Mouse (Mus musculus) myocyte (in vitro differentiated cells): Measurements from ENCODE around the gene Thegl. TPM values are rescaled to one million over a fixed set of nuclear protein-coding genes. Genes with fewer than 3 reads are reported as not detected.

Source experiments
- H3K27me3 ChIP-seq: one replicate; pipeline ENCODE4 v1.6.1; 2011; ENCODE audit not compliant: control insufficient read depth, insufficient read depth, insufficient read length
- H3K36me3 ChIP-seq: one replicate; pipeline ENCODE4 v1.6.1; 2011; ENCODE audit not compliant: control insufficient read depth, insufficient read depth
- H3K4me2 ChIP-seq: one replicate; pipeline ENCODE4 v1.6.1; 2011; ENCODE audit warnings: low read depth, control low read depth
- H3K4me3 ChIP-seq: one replicate; pipeline ENCODE4 v1.5.1; 2011; ENCODE audit warnings: mild to moderate bottlenecking, control low read depth, moderate library complexity
- H3K79me2 ChIP-seq: one replicate; pipeline ENCODE4 v1.6.1; 2011; ENCODE audit not compliant: control insufficient read depth, insufficient read depth
- H3ac ChIP-seq: one replicate; pipeline ENCODE4 v1.6.1; 2011; ENCODE audit not compliant: control insufficient read depth, insufficient read length
- CEBPB ChIP-seq: IDR thresholded peaks from 2 replicates; pipeline ENCODE4 v1.6.1; 2011; ENCODE audit warnings: mild to moderate bottlenecking, moderate library complexity; ENCODE audit not compliant: poor library complexity, insufficient read depth, severe bottlenecking
- E2F4 ChIP-seq: IDR thresholded peaks from one replicate; pipeline ENCODE4 v1.6.1; 2011; ENCODE audit warnings: mild to moderate bottlenecking, control low read depth, moderate library complexity; ENCODE audit not compliant: insufficient read depth
- MAX ChIP-seq: IDR thresholded peaks from one replicate; pipeline ENCODE4 v1.6.1; 2011; ENCODE audit warnings: low read depth, mild to moderate bottlenecking, control low read depth
- MYOD1 ChIP-seq, 3 experiments: IDR thresholded peaks; one replicate each; pipeline ENCODE4 v1.6.1; 2011; ENCODE audit warnings: control low read depth in 2 of 3, low read depth in 2 of 3, mild to moderate bottlenecking in 2 of 3, moderate library complexity in 1 of 3; ENCODE audit not compliant: insufficient read length in 2 of 3, control insufficient read depth in 1 of 3
- MYOG ChIP-seq, 3 experiments: IDR thresholded peaks; one replicate each; pipeline ENCODE4 v1.6.1; 2011; ENCODE audit warnings: control low read depth in 2 of 3, low read depth in 2 of 3, mild to moderate bottlenecking in 2 of 3; ENCODE audit not compliant: insufficient read length in 2 of 3, control insufficient read depth in 1 of 3, insufficient read depth in 1 of 3
- POLR2A ChIP-seq: IDR thresholded peaks from one replicate; pipeline ENCODE4 v1.6.1; 2011; ENCODE audit warnings: low read depth, mild to moderate bottlenecking, control low read depth, moderate library complexity; ENCODE audit not compliant: insufficient read length
- POLR2AphosphoS2 ChIP-seq: IDR thresholded peaks from one replicate; pipeline ENCODE4 v1.6.1; 2011; ENCODE audit warnings: low read depth, control low read depth; ENCODE audit not compliant: insufficient read length
- REST ChIP-seq: IDR thresholded peaks from one replicate; pipeline ENCODE4 v1.6.1; 2011; ENCODE audit warnings: mild to moderate bottlenecking, control low read depth, moderate library complexity; ENCODE audit not compliant: insufficient read depth, insufficient read length
- SRF ChIP-seq: IDR thresholded peaks from one replicate; pipeline ENCODE4 v1.6.1; 2011; ENCODE audit warnings: low read depth; ENCODE audit not compliant: control insufficient read depth, insufficient read length
- TCF12 ChIP-seq: IDR thresholded peaks from one replicate; pipeline ENCODE4 v1.6.1; 2011; ENCODE audit warnings: mild to moderate bottlenecking, control low read depth; ENCODE audit not compliant: poor library complexity, insufficient read depth, severe bottlenecking
- TCF3 ChIP-seq: IDR thresholded peaks from one replicate; pipeline ENCODE4 v1.6.1; 2011; ENCODE audit warnings: low read depth, control low read depth; ENCODE audit not compliant: insufficient read length
- USF1 ChIP-seq: IDR thresholded peaks from one replicate; pipeline ENCODE4 v1.6.1; 2011; ENCODE audit warnings: low read depth, mild to moderate bottlenecking, control low read depth, moderate library complexity
- polyA plus RNA-seq: library from polyadenylated mRNA; unstranded; fragments of >200 nt; fragmentation: generic; extraction: Trizol; gene quantifications from one replicate; pipeline ENCODE4 v1.2.1, GENCODE M21; 2012; ENCODE audit warnings: missing spikeins

Gene Thegl
- polyA plus RNA-seq, 1 experiment, result not detected

DNA sequence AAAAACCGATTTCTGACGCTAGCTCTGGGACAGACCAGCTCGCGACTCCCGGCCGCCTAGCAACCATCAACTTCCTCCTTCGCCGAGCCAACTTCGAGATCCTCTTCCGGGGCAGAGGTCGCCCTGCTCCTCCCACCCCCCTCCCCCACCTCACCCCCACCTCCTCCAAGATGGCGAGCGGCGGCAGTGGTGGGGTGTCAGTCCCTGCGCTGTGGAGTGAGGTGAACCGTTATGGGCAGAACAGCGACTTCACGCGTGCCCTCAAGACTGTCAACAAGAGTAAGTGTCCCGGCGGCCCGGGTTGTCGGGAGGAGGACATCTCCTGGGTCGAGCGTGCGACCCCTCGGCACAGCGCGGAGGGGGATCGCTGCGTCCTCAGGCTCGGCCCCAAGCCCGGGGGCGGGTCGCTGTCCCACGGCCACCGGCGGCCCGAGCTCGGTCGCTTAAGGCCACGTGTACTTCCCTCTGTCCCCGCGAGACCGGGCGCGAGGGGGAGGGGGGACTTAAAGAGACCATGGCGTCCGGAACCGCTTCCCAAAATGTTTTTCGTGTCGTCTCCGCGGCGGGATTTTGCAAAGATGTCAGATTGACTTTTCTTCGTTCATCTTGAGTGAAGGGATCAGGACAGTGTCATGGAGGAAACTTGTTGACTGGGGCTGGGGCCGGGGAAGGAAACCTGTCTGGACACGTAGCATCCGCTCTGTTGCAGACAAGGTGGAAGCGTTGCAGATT is 41.1 kb upstream of the Thegl start, which contains the start of gene Srp72:
TSS of gene Srp72 (plus strand) at position 130 of the 732 bp plus-strand sequence.
- H3K27me3 ChIP-seq, result no peaks in the 10 kb centered on the region
- peak within 1 kb of the TSS; percentile 99 for H3K4me3 ChIP-seq
- TF ChIP-seq POLR2A (peak; percentile 72), POLR2AphosphoS2 (peak; percentile 85), REST (no peak)
- H3K79me2 ChIP-seq, result peaks cover 27% of the 10 kb centered on the region
- H3K36me3 ChIP-seq, result peaks cover 19% of the 10 kb centered on the region
- peak within 1 kb of the TSS; percentile 84 for H3ac ChIP-seq
- H3K4me2 ChIP-seq, result peak within 1 kb of the TSS; percentile 85

DNA sequence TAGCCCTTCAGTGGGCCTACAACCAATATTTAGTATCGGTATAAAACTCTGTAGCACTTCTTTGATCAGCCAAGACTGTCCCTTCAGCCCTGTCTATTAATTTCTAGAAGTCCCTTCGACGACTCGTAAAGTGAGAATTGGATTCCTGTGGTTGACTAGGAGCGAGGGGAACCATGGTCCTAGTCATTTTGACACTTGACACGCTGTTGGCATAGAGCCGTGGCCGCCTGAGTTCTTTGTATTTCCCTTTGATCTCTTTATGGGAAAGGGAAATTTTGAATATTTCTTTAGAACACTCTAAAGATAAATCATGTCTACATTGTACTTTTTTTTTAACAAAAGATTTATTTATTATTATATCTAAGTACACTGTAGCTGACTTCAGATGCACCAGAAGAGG is 40.1 kb upstream of the Thegl start:
- H3K4me2 ChIP-seq, result peak overlapping the region; percentile 79
- H3K27me3 ChIP-seq, result no peaks in the 10 kb centered on the region
- peaks cover 18% of the 10 kb centered on the region for H3K36me3 ChIP-seq
- peaks cover 27% of the 10 kb centered on the region for H3K79me2 ChIP-seq
- TF ChIP-seq POLR2AphosphoS2, result no peak
- TF ChIP-seq POLR2A, result no peak
- TF ChIP-seq USF1, result no peak
- TF ChIP-seq REST, result no peak
- no peak for TF ChIP-seq TCF12
- TF ChIP-seq MAX, result no peak
- no peak for TF ChIP-seq SRF
- TF ChIP-seq E2F4, result no peak
- no peak for TF ChIP-seq MYOD1 (IDR thresholded peaks at IDR 0.05; ENCODE audit: control insufficient read depth in 1 of 3, insufficient read length in 2 of 3, low read depth in 2 of 3)
- TF ChIP-seq TCF3, result no peak
- TF ChIP-seq CEBPB, result no peak
- TF ChIP-seq MYOG (IDR thresholded peaks at IDR 0.05; ENCODE audit: control insufficient read depth in 1 of 3, insufficient read depth in 1 of 3, insufficient read length in 2 of 3, low read depth in 2 of 3), result no peak
- H3K4me3 ChIP-seq, result peak overlapping the region; percentile 99
- no peak overlapping the region for H3ac ChIP-seq

DNA sequence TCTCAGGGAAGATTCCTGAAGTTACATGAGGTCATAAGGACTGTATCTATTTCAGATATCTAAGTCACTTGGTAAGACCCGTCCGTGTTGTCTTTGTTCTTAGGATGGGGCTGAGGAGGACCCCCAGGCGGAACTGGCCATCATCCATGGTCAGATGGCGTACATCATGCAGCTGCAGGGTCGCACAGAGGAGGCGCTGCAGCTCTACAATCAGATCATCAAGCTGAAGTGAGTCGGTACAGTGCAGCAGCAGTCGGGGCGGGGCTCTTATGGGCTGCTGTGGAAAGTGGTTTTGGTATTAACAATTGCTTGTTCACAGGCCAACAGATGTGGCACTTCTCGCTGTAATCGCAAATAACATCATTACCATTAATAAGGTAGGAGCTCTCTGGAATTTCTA is 31.8 kb upstream of the Thegl start:
- H3ac ChIP-seq, result no peak overlapping the region
- no peak for TF ChIP-seq TCF12
- TF ChIP-seq MYOG (IDR thresholded peaks at IDR 0.05; ENCODE audit: control insufficient read depth in 1 of 3, insufficient read depth in 1 of 3, insufficient read length in 2 of 3, low read depth in 2 of 3), result no peak
- peaks cover 36% of the 10 kb centered on the region for H3K36me3 ChIP-seq
- H3K4me2 ChIP-seq, result no peak overlapping the region
- H3K27me3 ChIP-seq, result no peaks in the 10 kb centered on the region
- H3K4me3 ChIP-seq, result no peak overlapping the region
- H3K79me2 ChIP-seq, result no peaks in the 10 kb centered on the region

DNA sequence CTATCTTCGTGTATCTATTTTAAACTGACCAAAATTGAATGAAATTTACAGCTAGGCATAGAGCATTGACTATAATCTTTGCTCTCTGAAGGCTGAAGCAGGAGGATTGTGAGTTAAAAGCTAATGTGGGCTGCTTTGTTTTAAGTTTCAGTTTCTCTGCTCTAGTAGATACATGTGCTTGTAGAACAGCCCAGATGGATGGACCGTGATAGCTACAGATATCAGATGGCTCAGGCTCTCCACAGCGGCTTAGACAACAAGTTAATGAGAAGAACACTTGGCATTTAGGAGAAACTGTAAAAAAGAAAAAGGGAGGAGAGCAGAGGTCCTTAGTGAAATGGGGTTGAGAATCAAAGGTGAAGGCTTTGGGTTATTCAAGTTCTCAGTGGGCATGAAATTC is 25.0 kb upstream of the Thegl start:
- Histone ChIP-seq H3ac (no peak overlapping the region), H3K4me2 (no peak overlapping the region), H3K36me3 (peaks cover 46% of the 10 kb centered on the region), H3K4me3 (no peak overlapping the region), H3K79me2 (no peaks in the 10 kb centered on the region), H3K27me3 (no peaks in the 10 kb centered on the region)
- no peak for TF ChIP-seq E2F4
- TF ChIP-seq SRF, result no peak
- no peak for TF ChIP-seq POLR2A
- no peak for TF ChIP-seq TCF12
- no peak for TF ChIP-seq MYOG (IDR thresholded peaks at IDR 0.05; ENCODE audit: control insufficient read depth in 1 of 3, insufficient read depth in 1 of 3, insufficient read length in 2 of 3, low read depth in 2 of 3)
- no peak for TF ChIP-seq MAX
- TF ChIP-seq CEBPB, result no peak
- no peak for TF ChIP-seq REST
- TF ChIP-seq MYOD1 (IDR thresholded peaks at IDR 0.05; ENCODE audit: control insufficient read depth in 1 of 3, insufficient read length in 2 of 3, low read depth in 2 of 3), result no peak
- no peak for TF ChIP-seq TCF3
- no peak for TF ChIP-seq POLR2AphosphoS2
- TF ChIP-seq USF1, result no peak

DNA sequence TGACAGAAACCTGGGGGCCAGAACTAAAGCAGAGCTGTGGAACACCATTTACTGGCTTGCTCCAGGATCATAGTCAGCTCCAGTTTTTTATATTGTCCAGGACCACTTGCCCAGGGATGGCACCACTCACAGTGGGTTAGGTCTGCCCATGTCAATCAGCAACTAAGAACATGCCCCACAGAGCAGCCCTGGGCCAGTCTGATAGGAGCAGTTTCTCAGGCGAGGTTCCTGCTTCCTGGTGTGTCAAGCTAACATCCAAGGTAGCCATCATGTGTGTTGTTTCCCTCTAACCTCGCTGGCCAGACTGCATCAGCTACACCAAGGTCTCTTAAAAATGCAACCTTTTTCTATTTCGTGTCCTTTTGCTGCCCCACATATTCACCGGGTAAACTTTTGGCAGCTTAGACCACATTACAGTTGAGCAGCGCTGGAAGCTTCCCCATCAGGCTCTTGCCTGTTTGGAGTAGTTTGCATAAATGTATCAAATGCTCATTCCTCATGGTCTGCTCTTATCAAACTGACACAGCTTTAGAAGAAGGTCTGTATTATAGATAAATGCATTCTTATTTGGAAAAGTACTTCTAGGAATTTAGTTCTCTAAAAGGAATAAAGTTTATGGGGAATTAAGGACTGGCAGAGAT is 22.5 kb upstream of the Thegl start:
- no peak for TF ChIP-seq POLR2AphosphoS2
- TF ChIP-seq REST, result no peak
- no peak for TF ChIP-seq SRF
- no peak for TF ChIP-seq CEBPB
- no peak for TF ChIP-seq TCF12
- no peak for TF ChIP-seq TCF3
- no peak for TF ChIP-seq MAX
- TF ChIP-seq POLR2A, result no peak
- no peak for TF ChIP-seq E2F4
- no peak for TF ChIP-seq USF1
- no peak for TF ChIP-seq MYOD1 (IDR thresholded peaks at IDR 0.05; ENCODE audit: control insufficient read depth in 1 of 3, insufficient read length in 2 of 3, low read depth in 2 of 3)
- TF ChIP-seq MYOG (IDR thresholded peaks at IDR 0.05; ENCODE audit: control insufficient read depth in 1 of 3, insufficient read depth in 1 of 3, insufficient read length in 2 of 3, low read depth in 2 of 3), result no peak
- Histone ChIP-seq H3K4me2 (no peak overlapping the region), H3K4me3 (no peak overlapping the region), H3K79me2 (no peaks in the 10 kb centered on the region), H3ac (no peak overlapping the region), H3K27me3 (no peaks in the 10 kb centered on the region), H3K36me3 (peaks cover 63% of the 10 kb centered on the region)
